Mouse (Mus musculus) bone marrow, adult 2 months (tissue): ENCODE results near the gene Pcsk2.

Experiments
- CTCF ChIP-seq: fragments of 200-500 bp; IDR thresholded peaks from 2 replicates; pipeline ENCODE4 v1.5.1; 2011; ENCODE audit warnings: low read length, control low read depth; ENCODE audit not compliant: control insufficient read depth, insufficient read depth
- POLR2A ChIP-seq: fragments of 200-500 bp; IDR thresholded peaks from 2 replicates; pipeline ENCODE4 v1.6.1; 2011; ENCODE audit warnings: low read depth, mild to moderate bottlenecking, control low read depth, low read length, borderline replicate concordance; ENCODE audit not compliant: control insufficient read depth

DNA sequence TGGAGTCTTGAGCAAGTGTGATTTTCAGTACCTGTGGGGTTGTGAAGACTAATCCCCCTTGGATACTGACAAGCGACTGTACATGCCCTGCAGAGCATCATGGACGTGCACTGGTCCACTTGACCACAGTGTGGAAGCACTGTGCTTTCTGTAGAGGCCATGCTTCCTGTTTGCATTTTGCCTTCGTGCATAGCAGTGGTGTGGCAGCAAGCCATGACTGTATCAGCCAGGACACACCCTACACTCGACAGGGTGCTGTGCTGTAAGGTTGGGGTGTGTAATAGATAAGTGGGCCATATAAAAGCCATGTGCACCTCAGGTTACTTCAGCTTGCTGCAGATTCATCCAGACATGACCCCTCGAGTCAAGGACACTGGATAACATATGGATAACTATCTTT lies 292.7 kb downstream of the Pcsk2 start:
- peak; percentile 67 for TF ChIP-seq CTCF
- TF ChIP-seq POLR2A = no peak
